Mouse (Mus musculus) kidney, embryonic 16.5 days (tissue): ENCODE measurements around the gene Olfr1141. TPM values are rescaled to one million over a fixed set of nuclear protein-coding genes. Genes with fewer than 3 reads are reported as not detected.

Experiments used
- ATAC-seq: fragments of 200-750 bp; cut with Nextera tagmentation; 2 replicates; pipeline ENCODE4 v1.8.0; 2017; ENCODE audit warnings: moderate TSS enrichment; ENCODE audit not compliant: low FRiP score, low TSS enrichment
- H3K27ac ChIP-seq: fragments of 300-500 bp; sonication (generic); 2 replicates; pipeline ENCODE4 v1.5.1; 2014; ENCODE audit warnings: low read length
- H3K27me3 ChIP-seq: fragments of 300-500 bp; sonication (generic); 2 replicates; pipeline ENCODE4 v1.6.1; 2014; ENCODE audit warnings: low read length, control low read depth, mixed read lengths; ENCODE audit not compliant: insufficient read depth
- H3K36me3 ChIP-seq: fragments of 300-500 bp; sonication (generic); 2 replicates; pipeline ENCODE4 v1.6.1; 2014; ENCODE audit warnings: low read length, control low read depth, mixed read lengths; ENCODE audit not compliant: insufficient read depth
- H3K4me1 ChIP-seq: fragments of 300-500 bp; sonication (generic); 2 replicates; pipeline ENCODE4 v1.6.1; 2014; ENCODE audit warnings: low read length, control low read depth, mixed read lengths; ENCODE audit not compliant: insufficient read depth
- H3K4me2 ChIP-seq: fragments of 300-500 bp; sonication (generic); replicated peaks from 2 replicates; pipeline ENCODE4 v1.6.1; 2014; ENCODE audit warnings: low read depth, low read length
- H3K4me3 ChIP-seq: fragments of 300-500 bp; sonication (generic); 2 replicates; pipeline ENCODE4 v1.5.1; 2014; ENCODE audit warnings: mild to moderate bottlenecking, low read length
- H3K9ac ChIP-seq: fragments of 300-500 bp; sonication (generic); replicated peaks from 2 replicates; pipeline ENCODE4 v1.6.1; 2014; ENCODE audit warnings: low read length
- H3K9me3 ChIP-seq: fragments of 300-500 bp; sonication (generic); 2 replicates; pipeline ENCODE4 v1.6.1; 2016; ENCODE audit warnings: low read length, control low read depth
- WGBS: fragments of 180-500 bp; shearing (Covaris S2); extraction: QIAGEN DNeasy Blood & Tissue Kit; methylation state at CpG from one replicate; pipeline ENCODE4 v1.1.7; 2014; 5-methylcytosine and 5-hydroxymethylcytosine counted together
- polyA plus RNA-seq: library from polyadenylated mRNA; unstranded; fragments of >200 nt; fragmentation: Nextera tagmentation; extraction: Ambion mirVana; gene quantifications from 2 replicates; pipeline ENCODE4 v1.2.1, GENCODE M21; 2015

Olfr1141 gene
- polyA plus RNA-seq: not detected in 2 replicates

GRCm38 (mm10) chr2:87753891-87754290, at the start of gene Olfr1141:
Gene Olfr1141 (minus strand): TSS chr2:87753991.
- Histone ChIP-seq H3K36me3 (no peaks in the 10 kb centered on the region), H3K27ac (no peak within 1 kb of the TSS), H3K9ac (no peak within 1 kb of the TSS), H3K9me3 (no peaks in the 10 kb centered on the region), H3K4me2 (no peak within 1 kb of the TSS), H3K27me3 (no peaks in the 10 kb centered on the region), H3K4me3 (no peak within 1 kb of the TSS), H3K4me1 (no peaks in the 10 kb centered on the region)
- WGBS: 82% methylated on average over 1 of the region's 1 CpGs
- no peak for ATAC-seq

- Histone ChIP-seq H3K9me3 (no peaks in the 10 kb centered on the region), H3K27me3 (no peaks in the 10 kb centered on the region), H3K27ac (no peak within 1 kb of the TSS), H3K9ac (no peak within 1 kb of the TSS), H3K4me3 (no peak within 1 kb of the TSS), H3K4me2 (no peak within 1 kb of the TSS), H3K4me1 (no peaks in the 10 kb centered on the region), H3K36me3 (no peaks in the 10 kb centered on the region)
- ATAC-seq: no peak
Observed at GRCm38 (mm10) chr2:87800292-87800691, 46.5 kb upstream of the Olfr1141 start, which contains the start of gene Olfr1143. Gene Olfr1143 (plus strand): TSS chr2:87800592.

- Histone ChIP-seq H3K27me3 (no peaks in the 10 kb centered on the region), H3K4me2 (no peak within 1 kb of the TSS), H3K4me1 (no peaks in the 10 kb centered on the region), H3K4me3 (no peak within 1 kb of the TSS), H3K27ac (no peak within 1 kb of the TSS), H3K9ac (no peak within 1 kb of the TSS), H3K36me3 (no peaks in the 10 kb centered on the region), H3K9me3 (no peaks in the 10 kb centered on the region)
- no peak for ATAC-seq
- 74% methylated on average over 4 of the region's 4 CpGs for WGBS
Observed at GRCm38 (mm10) chr2:87779183-87779582, 25.4 kb upstream of the Olfr1141 start, which contains the start of gene Olfr152. Gene Olfr152 (plus strand): TSS chr2:87779483.

- Histone ChIP-seq H3K9ac (no peak overlapping the region), H3K4me2 (no peak overlapping the region), H3K27me3 (no peaks in the 10 kb centered on the region), H3K27ac (no peak overlapping the region), H3K4me1 (no peaks in the 10 kb centered on the region), H3K4me3 (no peak overlapping the region), H3K9me3 (no peaks in the 10 kb centered on the region), H3K36me3 (no peaks in the 10 kb centered on the region)
- 62% methylated on average over 1 of the region's 1 CpGs for WGBS
- ATAC-seq: no peak
Observed at GRCm38 (mm10) chr2:87776143-87776542, 22.4 kb upstream of the Olfr1141 start.

- Histone ChIP-seq H3K27ac (no peak within 1 kb of the TSS), H3K36me3 (no peaks in the 10 kb centered on the region), H3K4me1 (no peaks in the 10 kb centered on the region), H3K27me3 (no peaks in the 10 kb centered on the region), H3K9me3 (no peaks in the 10 kb centered on the region), H3K4me2 (no peak within 1 kb of the TSS), H3K9ac (no peak within 1 kb of the TSS), H3K4me3 (no peak within 1 kb of the TSS)
- ATAC-seq: no peak
- WGBS: 73% methylated on average over 3 of the region's 3 CpGs
Observed at GRCm38 (mm10) chr2:87743452-87743851, 10.3 kb downstream of the Olfr1141 start, which contains the start of gene Olfr1140. Gene Olfr1140 (plus strand): TSS chr2:87743752.

GRCm38 (mm10) chr2:87739878-87740277, 13.9 kb downstream of the Olfr1141 start, which contains the start of gene Olfr1138:
Gene Olfr1138 (minus strand): TSS chr2:87739978.
- WGBS: 78% methylated on average over 1 of the region's 1 CpGs
- Histone ChIP-seq H3K9ac (no peak within 1 kb of the TSS), H3K27ac (no peak within 1 kb of the TSS), H3K4me3 (no peak within 1 kb of the TSS), H3K4me1 (no peaks in the 10 kb centered on the region), H3K36me3 (no peaks in the 10 kb centered on the region), H3K27me3 (no peaks in the 10 kb centered on the region), H3K9me3 (no peaks in the 10 kb centered on the region), H3K4me2 (no peak within 1 kb of the TSS)
- ATAC-seq: no peak

GRCm38 (mm10) chr2:87713079-87713478, 40.7 kb downstream of the Olfr1141 start, which contains the start of gene Olfr1137:
Gene Olfr1137 (minus strand): TSS chr2:87713179.
- no peak within 1 kb of the TSS for H3K27ac ChIP-seq
- H3K4me2 ChIP-seq: no peak within 1 kb of the TSS
- no peak within 1 kb of the TSS for H3K9ac ChIP-seq
- H3K36me3 ChIP-seq: no peaks in the 10 kb centered on the region
- ATAC-seq: no peak
- no peaks in the 10 kb centered on the region for H3K4me1 ChIP-seq
- no peak within 1 kb of the TSS for H3K4me3 ChIP-seq
- H3K27me3 ChIP-seq: no peaks in the 10 kb centered on the region
- H3K9me3 ChIP-seq: no peaks in the 10 kb centered on the region

Other genes with a start within 250 kb of the Olfr1141 start
- gene Pramel6, start 247.4 kb downstream of the Olfr1141 start, polyA plus RNA-seq: not detected in 2 replicates
- not detected in 2 replicates for gene Olfr153, start 222.2 kb downstream of the Olfr1141 start, polyA plus RNA-seq
- gene Olfr1128, start 208.4 kb downstream of the Olfr1141 start, polyA plus RNA-seq: not detected in 2 replicates
- not detected in 2 replicates for gene Olfr1129, start 180.1 kb downstream of the Olfr1141 start, polyA plus RNA-seq
- gene Olfr1130, start 147.8 kb downstream of the Olfr1141 start, polyA plus RNA-seq: not detected in 2 replicates
- not detected in 2 replicates for gene Olfr1131, start 126.9 kb downstream of the Olfr1141 start, polyA plus RNA-seq
- gene Olfr1132, start 116.5 kb downstream of the Olfr1141 start, polyA plus RNA-seq: not detected in 2 replicates
- not detected in 2 replicates for gene Olfr1133, start 106.6 kb downstream of the Olfr1141 start, polyA plus RNA-seq
- gene Olfr1134, start 95.5 kb downstream of the Olfr1141 start, polyA plus RNA-seq: not detected in 2 replicates
- gene Olfr1135, start 80.3 kb downstream of the Olfr1141 start, polyA plus RNA-seq: not detected in 2 replicates
- not detected in 2 replicates for gene Olfr1136, start 60.0 kb downstream of the Olfr1141 start, polyA plus RNA-seq
- not detected in 2 replicates for gene Olfr1137, start 40.8 kb downstream of the Olfr1141 start, polyA plus RNA-seq
- gene Olfr1138, start 14.0 kb downstream of the Olfr1141 start, polyA plus RNA-seq: not detected in 2 replicates
- gene Olfr1140, start 10.2 kb downstream of the Olfr1141 start, polyA plus RNA-seq: not detected in 2 replicates
- not detected in 2 replicates for gene Olfr152, start 25.5 kb upstream of the Olfr1141 start, polyA plus RNA-seq
- gene Olfr1143, start 46.6 kb upstream of the Olfr1141 start, polyA plus RNA-seq: not detected in 2 replicates
- gene Olfr1145, start 55.8 kb upstream of the Olfr1141 start, polyA plus RNA-seq: not detected in 2 replicates
- gene Olfr1148, start 76.5 kb upstream of the Olfr1141 start, polyA plus RNA-seq: not detected in 2 replicates
- not detected in 2 replicates for gene Olfr1150-ps1, start 90.0 kb upstream of the Olfr1141 start, polyA plus RNA-seq
- gene Olfr1151, start 101.9 kb upstream of the Olfr1141 start, polyA plus RNA-seq: not detected in 2 replicates
- 0.03 TPM in 1 of 2 replicates, not detected in the other for gene Olfr1152, start 112.5 kb upstream of the Olfr1141 start, polyA plus RNA-seq
- gene Olfr1153, start 141.0 kb upstream of the Olfr1141 start, polyA plus RNA-seq: not detected in 2 replicates
- not detected in 2 replicates for gene Olfr1154, start 151.2 kb upstream of the Olfr1141 start, polyA plus RNA-seq
- gene Olfr1155, start 191.1 kb upstream of the Olfr1141 start, polyA plus RNA-seq: not detected in 2 replicates
- not detected in 2 replicates for gene Olfr1156, start 199.1 kb upstream of the Olfr1141 start, polyA plus RNA-seq
- not detected in 2 replicates for gene Olfr1157, start 214.3 kb upstream of the Olfr1141 start, polyA plus RNA-seq
- not detected in 2 replicates for gene Olfr74, start 220.7 kb upstream of the Olfr1141 start, polyA plus RNA-seq
- gene Olfr1158, start 236.1 kb upstream of the Olfr1141 start, polyA plus RNA-seq: not detected in 2 replicates